11 mouse cellular contexts compared by ENCODE assay signal in genomic region chr1:177008777-177009176, GRCm38 (mm10).
A peak's percentile ranks its signal among the peaks of the same experiment; 100 is the strongest.
DNase-seq lines count a peak whose midpoint lies in the region; ATAC-seq and TF ChIP-seq lines count a peak whose summit lies in the region.
"Had no signal": no experiment of that assay in that cellular context is flagged by ENCODE, and none has a peak within 500 bp of the region (broad histone marks: within the 10 kb centered on the region; RNA-seq: fewer than 3 reads in every experiment).

No protein-coding gene starts in this region.

- no peak overlapping the region for H3K4me3 ChIP-seq in hindbrain, embryonic 10.5 days
- no peak overlapping the region for H3K4me3 ChIP-seq in hindbrain, embryonic 12.5 days
- no peak overlapping the region for H3K4me3 ChIP-seq in MEL (ENCODE audit: control insufficient read depth in 1 of 2, insufficient read depth in 1 of 2, low read depth in 2 of 2, low read length in 2 of 2)
- H3K4me3 ChIP-seq in layer of hippocampus, adult 2 months, result no peak overlapping the region
- H3K4me3 ChIP-seq in kidney, adult 2 months (ENCODE audit: insufficient read depth, low read depth, low read length), result no peak overlapping the region

- H3K9me3 ChIP-seq in hindbrain, embryonic 10.5 days, result no peaks in the 10 kb centered on the region
- no peaks in the 10 kb centered on the region for H3K9me3 ChIP-seq in hindbrain, embryonic 12.5 days (replicated peaks)
- no peaks in the 10 kb centered on the region for H3K9me3 ChIP-seq in MEL (replicated peaks; ENCODE audit: insufficient read depth, low read length)

- H3K27ac ChIP-seq in hindbrain, embryonic 10.5 days, result peak overlapping the region; percentile 37
- H3K27ac ChIP-seq in hindbrain, embryonic 12.5 days, result no peak overlapping the region
- peak overlapping the region; percentile 19; the same call in 1 of the 2 replicates for H3K27ac ChIP-seq in MEL (ENCODE audit: control insufficient read depth, low read depth, low read length)
- no peak overlapping the region for H3K27ac ChIP-seq in layer of hippocampus, adult 2 months
- no peak overlapping the region for H3K27ac ChIP-seq in kidney, adult 2 months (ENCODE audit: insufficient read depth, low read depth, low read length)

- no peak overlapping the region for H3K9ac ChIP-seq in hindbrain, embryonic 12.5 days
- H3K9ac ChIP-seq in MEL (ENCODE audit: control insufficient read depth, low read depth, low read length, poor library complexity, severe bottlenecking), result no peak overlapping the region
- H3K9ac ChIP-seq: forebrain, postnatal 0 days had no signal

- TF ChIP-seq CTCF in MEL (IDR thresholded peaks at IDR 0.05 in 2 of 3, conservative IDR thresholded peaks at IDR 0.05 in 1 of 3; ENCODE audit: control insufficient read depth in 1 of 3, insufficient read depth in 1 of 3, low read depth in 2 of 3, low read length in 3 of 3, poor library complexity in 1 of 3, severe bottlenecking in 1 of 3), result no peak
- no peak for TF ChIP-seq CTCF in layer of hippocampus, adult 2 months (conservative IDR thresholded peaks at IDR 0.05)
- TF ChIP-seq CTCF in kidney, adult 2 months (conservative IDR thresholded peaks at IDR 0.05; ENCODE audit: insufficient read depth, insufficient read length, low read depth, low read length), result no peak

- no peak for TF ChIP-seq RAD21 in MEL (IDR thresholded peaks at IDR 0.05; ENCODE audit: low read depth, low read length)

- 0 out of 2 replicates have a peak, but pooled peaks cover 5% of the 10 kb centered on the region for H3K27me3 ChIP-seq in hindbrain, embryonic 10.5 days (ENCODE audit: insufficient read depth, poor library complexity, severe bottlenecking)
- H3K27me3 ChIP-seq in hindbrain, embryonic 12.5 days, result no peaks in the 10 kb centered on the region
- H3K27me3 ChIP-seq in MEL (ENCODE audit: control insufficient read depth in 1 of 2, insufficient read depth in 2 of 2, low read length in 2 of 2), result no peaks in the 10 kb centered on the region
- no peaks in the 10 kb centered on the region for H3K27me3 ChIP-seq in kidney, adult 2 months (replicated peaks; ENCODE audit: control insufficient read depth, insufficient read depth, low read length)

- TF ChIP-seq EP300 in MEL (IDR thresholded peaks at IDR 0.05; ENCODE audit: low read depth in 1 of 2, low read length in 2 of 2), result peak in 1 of 2 experiments; percentile 26; a peak in 1 of 4 replicates

- no peak overlapping the region for H3K4me2 ChIP-seq in hindbrain, embryonic 12.5 days (replicated peaks)

- H3K36me3 ChIP-seq in hindbrain, embryonic 10.5 days, result 0 out of 2 replicates have a peak, but pooled peaks cover 8% of the 10 kb centered on the region
- H3K36me3 ChIP-seq in hindbrain, embryonic 12.5 days, result no peaks in the 10 kb centered on the region
- H3K36me3 ChIP-seq in MEL (ENCODE audit: control insufficient read depth in 1 of 2, insufficient read depth in 2 of 2, low read length in 2 of 2), result peaks cover 0 to 4% of the 10 kb centered on the region in 2 experiments; a peak in 1 of 4 replicates
- no peaks in the 10 kb centered on the region for H3K36me3 ChIP-seq in kidney, adult 2 months (ENCODE audit: control insufficient read depth, insufficient read depth, low read length)

- no peaks in the 10 kb centered on the region for H3K79me2 ChIP-seq in MEL (ENCODE audit: control insufficient read depth, insufficient read depth, low read length, poor library complexity)

- 0 out of 4 replicates have a peak, but pooled peaks of 1 of the 2 experiments have one; percentile 27 for TF ChIP-seq POLR2A in MEL (IDR thresholded peaks at IDR 0.05; ENCODE audit: control insufficient read depth in 1 of 2, insufficient read depth in 1 of 2, low read depth in 1 of 2, low read length in 2 of 2, poor library complexity in 1 of 2)
- no peak for TF ChIP-seq POLR2A in kidney, adult 2 months (IDR thresholded peaks at IDR 0.05; ENCODE audit: low read depth, low read length)

- H3K4me1 ChIP-seq in hindbrain, embryonic 10.5 days (replicated peaks), result peaks cover 68% of the 10 kb centered on the region
- H3K4me1 ChIP-seq in hindbrain, embryonic 12.5 days, result peaks cover 39% of the 10 kb centered on the region
- peaks cover 0 to 10% of the 10 kb centered on the region in 2 experiments; a peak in 2 of 4 replicates for H3K4me1 ChIP-seq in MEL (ENCODE audit: control insufficient read depth in 1 of 2, insufficient read depth in 2 of 2, low read length in 2 of 2)
- H3K4me1 ChIP-seq in kidney, adult 2 months (ENCODE audit: control insufficient read depth, insufficient read depth, low read length), result no peaks in the 10 kb centered on the region

- 59% methylated on average over 1 of the region's 1 CpGs for WGBS in hindbrain, embryonic 10.5 days
- 59% methylated on average over 1 of the region's 1 CpGs for WGBS in hindbrain, embryonic 12.5 days
- WGBS in kidney, adult 2 months, result 88% methylated on average over 1 of the region's 1 CpGs

- no peak for ATAC-seq in hindbrain, embryonic 12.5 days (ENCODE audit: low FRiP score)
- ATAC-seq in granulocyte monocyte progenitor cell, adult 5-6 weeks (replicated peaks; ENCODE audit: poor library complexity, severe bottlenecking), result peak; percentile 48
- ATAC-seq: forebrain, postnatal 0 days had no signal

- no peak for DNase-seq in hindbrain, embryonic 10.5 days (ENCODE audit: low spot score)
- peak; percentile 81 for DNase-seq in 3T3-L1 (ENCODE audit: low read depth, low spot score)
- peak; percentile 85 for DNase-seq in MEL (ENCODE audit: low read depth, low spot score)
- no peak for DNase-seq in layer of hippocampus, adult 2 months (ENCODE audit: low spot score in 2 of 2)
- DNase-seq in kidney, adult 2 months, result no peak
- no peak for DNase-seq in frontal cortex, postnatal 10 days (ENCODE audit: low spot score in 2 of 2)
- DNase-seq: forebrain, postnatal 0 days; kidney, postnatal 14 days; left cerebral cortex, postnatal 4 days had no signal

TF ChIP-seq in MEL, 35 proteins besides CTCF, POLR2A, EP300 and RAD21:
- no peak for TF ChIP-seq MAX (IDR thresholded peaks at IDR 0.05; ENCODE audit: low read length)
- TF ChIP-seq ZC3H11A (IDR thresholded peaks at IDR 0.05; ENCODE audit: low read depth, low read length), result no peak
- no peak for TF ChIP-seq ZNF384 (IDR thresholded peaks at IDR 0.05; ENCODE audit: low read depth, low read length)
- TF ChIP-seq POLR2AphosphoS5 (IDR thresholded peaks at IDR 0.05; ENCODE audit: borderline replicate concordance, low read depth, low read length), result no peak
- 0 out of 2 replicates have a peak, but pooled peaks have one; percentile 41 for TF ChIP-seq TBP (IDR thresholded peaks at IDR 0.05; ENCODE audit: low read depth, low read length)
- no peak for TF ChIP-seq CHD2 (IDR thresholded peaks at IDR 0.05; ENCODE audit: low read length)
- no peak for TF ChIP-seq MAZ (IDR thresholded peaks at IDR 0.05; ENCODE audit: low read depth, low read length)
- no peak for TF ChIP-seq ZKSCAN1 (IDR thresholded peaks at IDR 0.05; ENCODE audit: low read depth, low read length)
- no peak for TF ChIP-seq CHD1 (IDR thresholded peaks at IDR 0.05; ENCODE audit: low read depth, low read length)
- TF ChIP-seq SIN3A (IDR thresholded peaks at IDR 0.05; ENCODE audit: low read length), result peak; percentile 20; the same call in 1 of the 2 replicates
- TF ChIP-seq ELF1 (IDR thresholded peaks at IDR 0.05; ENCODE audit: low read depth, low read length), result no peak
- no peak for TF ChIP-seq GABPA (IDR thresholded peaks at IDR 0.05; ENCODE audit: low read depth, low read length)
- no peak for TF ChIP-seq TCF12 (IDR thresholded peaks at IDR 0.05; ENCODE audit: low read depth, low read length)
- TF ChIP-seq ETS1 (IDR thresholded peaks at IDR 0.05; ENCODE audit: low read depth, low read length), result 0 out of 2 replicates have a peak, but pooled peaks have one; percentile 15
- no peak for TF ChIP-seq MYB (IDR thresholded peaks at IDR 0.05; ENCODE audit: low read depth, low read length)
- no peak for TF ChIP-seq SMC3 (IDR thresholded peaks at IDR 0.05; ENCODE audit: low read depth, low read length)
- 0 out of 2 replicates have a peak, but pooled peaks have one; percentile 42 for TF ChIP-seq MXI1 (IDR thresholded peaks at IDR 0.05; ENCODE audit: low read depth, low read length)
- TF ChIP-seq RCOR1 (IDR thresholded peaks at IDR 0.05; ENCODE audit: low read depth, low read length), result no peak
- TF ChIP-seq MYC (IDR thresholded peaks at IDR 0.05; ENCODE audit: low read depth, low read length), result no peak
- no peak for TF ChIP-seq MEF2A (IDR thresholded peaks at IDR 0.05; ENCODE audit: extremely low read depth, insufficient replicate concordance, low read depth, low read length, poor library complexity, severe bottlenecking)
- TF ChIP-seq USF2 (IDR thresholded peaks at IDR 0.05; ENCODE audit: borderline replicate concordance in 1 of 2, insufficient read depth in 1 of 2, low read depth in 1 of 2, low read length in 2 of 2), result no peak
- TF ChIP-seq MAFK (IDR thresholded peaks at IDR 0.05; ENCODE audit: borderline replicate concordance, low read depth, low read length), result no peak
- TF ChIP-seq TAL1 (IDR thresholded peaks at IDR 0.05; ENCODE audit: low read length), result no peak

Comparison
In these comparisons a context has a peak if more than half of its experiments do, and no peak if none do; other contexts are left out.
1. H3K27ac ChIP-seq: peak in hindbrain, embryonic 10.5 days (single experiment) and MEL (single experiment); none in hindbrain, embryonic 12.5 days (single experiment), layer of hippocampus, adult 2 months (single experiment) and kidney, adult 2 months (single experiment).
2. DNase-seq: peak in 3T3-L1 (single experiment) and MEL (single experiment); none in hindbrain, embryonic 10.5 days (single experiment), layer of hippocampus, adult 2 months (0 of 2), kidney, adult 2 months (single experiment) and frontal cortex, postnatal 10 days (0 of 2).